Mouse (Mus musculus) urinary bladder, postnatal 14 days (tissue): ENCODE measurements around the gene Myd88.

Experiments used
- DNase-seq: peaks from one replicate; pipeline ENCODE4 v3.0.0; 2021; ENCODE audit warnings: low spot score

Gene Myd88

DNA sequence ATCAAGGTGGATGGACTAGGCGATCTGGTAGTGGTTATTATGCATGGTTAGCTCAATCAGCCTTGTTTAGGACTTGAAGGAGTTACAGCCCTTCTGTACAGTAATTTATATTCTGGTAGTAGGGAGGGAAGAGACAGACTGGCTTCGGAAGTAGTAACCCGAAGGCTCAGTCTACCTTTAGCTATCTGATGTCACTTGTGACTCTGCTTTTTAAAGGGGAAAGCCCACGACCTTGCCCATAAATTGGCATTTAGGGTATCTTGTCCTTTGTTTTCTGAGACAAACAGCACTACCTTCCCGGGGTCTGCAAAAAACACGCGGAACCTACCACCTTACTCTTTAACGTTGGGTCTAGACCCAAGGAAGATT, 1.0 kb downstream of the Myd88 start:
- DNase-seq, result no peak

DNA sequence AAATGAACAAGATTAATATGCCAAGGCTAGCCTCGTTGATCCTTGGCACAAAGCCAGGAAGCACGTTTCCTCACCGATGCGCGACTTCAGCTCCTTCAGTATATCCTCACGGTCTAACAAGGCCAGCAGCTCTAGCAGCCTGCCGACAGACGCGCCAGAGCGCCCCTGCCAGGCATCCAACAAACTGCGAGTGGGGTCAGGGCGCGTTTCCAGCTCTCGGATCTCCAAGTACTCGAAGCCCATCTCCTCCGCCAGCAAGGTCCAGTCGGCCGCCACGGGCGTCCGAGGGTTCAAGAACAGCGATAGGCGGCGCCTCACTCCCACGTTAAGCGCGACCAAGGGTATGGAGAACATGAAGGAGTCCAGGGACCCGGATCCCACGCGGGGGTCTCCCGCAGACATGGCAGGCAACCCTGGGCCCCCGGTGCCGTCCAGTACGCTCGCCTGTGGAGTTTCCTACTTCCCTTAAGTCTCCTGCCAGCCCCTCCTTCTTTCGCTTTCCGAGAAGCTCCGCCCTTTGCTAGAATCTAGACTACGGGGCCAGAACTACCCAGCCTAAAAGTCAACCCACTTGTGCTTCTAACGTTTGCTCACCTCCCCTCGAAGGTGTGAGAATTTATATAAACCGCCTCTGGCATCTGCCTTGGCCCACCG, 1.5 kb downstream of the Myd88 start, which contains the start of gene Acaa1a:
Acaa1a (plus strand) TSS at position 119 of the 654 bp plus-strand sequence.
- DNase-seq, result peak; percentile 80

DNA sequence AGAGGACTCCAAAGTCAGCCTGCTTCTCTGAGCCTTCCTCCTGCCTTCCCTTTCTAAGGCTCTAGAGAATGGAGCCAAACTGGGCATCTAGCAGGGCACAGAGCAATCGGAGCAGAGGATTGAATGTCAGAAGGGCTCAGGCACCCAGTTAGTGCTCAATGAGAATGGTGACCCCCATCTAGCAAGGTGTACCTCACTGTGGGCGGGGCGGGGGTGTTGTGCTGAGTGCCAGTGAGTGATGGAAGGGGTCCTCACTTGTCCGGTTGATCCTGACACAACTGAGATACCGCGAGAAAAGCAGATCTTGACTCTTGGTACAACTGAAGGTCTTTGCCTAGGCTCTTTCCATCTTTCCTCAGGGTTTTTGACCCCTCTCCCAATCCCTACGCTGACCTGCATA, 2.1 kb downstream of the Myd88 start:
- DNase-seq, result no peak

DNA sequence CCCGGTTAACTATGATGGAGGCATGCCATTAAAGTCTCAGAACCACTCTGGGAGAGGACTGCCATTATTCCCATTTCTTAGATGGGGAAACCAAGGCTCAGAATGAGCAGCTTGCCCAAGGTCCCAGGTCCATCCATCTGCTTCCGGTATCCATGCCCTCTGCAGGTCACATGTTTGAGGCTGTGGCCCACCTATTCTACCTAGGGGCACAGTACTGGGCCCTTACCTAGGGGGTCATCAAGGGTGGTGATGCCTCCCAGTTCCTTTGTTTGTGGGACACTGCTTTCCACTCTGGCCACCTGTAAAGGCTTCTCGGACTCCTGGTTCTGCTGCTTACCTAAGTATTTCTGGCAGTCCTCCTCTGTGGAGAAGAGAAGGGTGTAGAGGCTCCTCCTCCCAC, 2.9 kb downstream of the Myd88 start:
- DNase-seq, result no peak

DNA sequence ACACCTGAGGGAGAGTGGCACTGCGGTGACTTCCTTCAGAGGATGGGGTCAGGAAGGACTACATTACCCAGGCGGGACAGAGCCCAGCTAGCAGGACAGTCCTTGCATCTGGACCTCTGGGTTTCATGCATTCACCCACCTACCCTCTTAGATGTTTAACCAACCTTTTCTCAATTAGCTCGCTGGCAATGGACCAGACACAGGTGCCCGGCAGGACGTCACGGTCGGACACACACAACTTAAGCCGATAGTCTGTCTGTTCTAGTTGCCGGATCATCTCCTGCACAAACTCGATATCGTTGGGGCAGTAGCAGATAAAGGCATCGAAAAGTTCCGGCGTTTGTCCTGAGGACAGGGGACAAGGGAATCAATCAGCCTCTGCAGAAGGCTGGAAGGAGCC, 3.4 kb downstream of the Myd88 start:
- no peak for DNase-seq

DNA sequence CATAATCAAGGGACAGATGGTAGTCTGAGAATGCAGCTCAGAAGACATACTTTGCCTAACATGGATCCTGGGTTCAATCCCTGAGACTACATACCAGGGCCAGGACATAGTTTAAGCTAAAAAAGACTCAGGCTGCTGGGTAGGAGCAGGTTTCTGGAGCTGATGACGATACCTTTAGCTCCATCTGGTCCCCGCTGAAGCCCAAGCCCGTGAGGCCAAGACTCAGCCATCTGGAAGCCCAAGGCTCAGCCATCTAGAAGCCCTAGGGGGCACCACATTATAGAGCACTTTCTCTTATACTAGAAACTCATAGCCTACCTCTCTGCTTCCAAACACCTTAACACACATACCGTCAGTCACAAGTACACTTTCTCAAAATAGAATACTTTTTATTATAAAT, 5.6 kb downstream of the Myd88 start:
- no peak for DNase-seq

DNA sequence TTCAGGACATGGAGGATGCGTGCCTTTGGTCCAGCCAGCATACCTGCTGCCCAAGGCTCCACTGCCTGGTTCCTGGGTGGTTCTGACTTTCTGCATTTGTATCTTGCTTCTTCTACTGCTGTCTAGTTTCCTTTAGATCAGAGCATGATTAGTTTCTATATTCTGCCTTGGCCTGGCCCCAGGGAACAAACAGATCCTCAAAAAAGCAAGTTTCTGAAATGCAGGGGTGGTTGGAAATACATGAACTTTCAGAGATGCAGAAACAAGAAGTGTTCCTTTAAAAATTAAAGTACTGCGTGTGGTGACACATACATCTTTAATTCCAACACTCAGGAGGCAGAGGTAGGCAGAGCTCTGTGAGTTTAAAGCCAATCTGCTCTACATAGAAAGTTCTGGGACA, 6.4 kb downstream of the Myd88 start:
- DNase-seq, result no peak

DNA sequence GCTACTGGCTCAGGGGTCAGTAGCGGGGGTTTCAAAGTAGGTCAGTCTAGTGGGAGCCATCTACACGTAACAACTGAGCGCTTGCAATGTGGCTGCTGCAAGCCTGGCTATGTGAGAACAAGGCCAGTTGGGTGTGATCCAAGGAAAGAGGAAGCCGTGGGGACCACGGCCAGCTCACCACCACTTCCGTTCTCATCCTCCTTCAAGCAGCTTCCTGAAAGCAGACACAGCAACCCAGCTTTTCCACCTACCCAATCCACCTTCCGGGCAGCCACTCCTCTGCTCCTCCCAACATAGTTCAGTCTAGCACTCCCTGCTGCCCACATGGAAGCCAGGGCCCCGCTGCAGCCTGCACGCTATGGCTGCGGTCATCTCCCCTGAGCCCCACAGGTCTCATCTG, 6.9 kb downstream of the Myd88 start:
- peak; percentile 43 for DNase-seq

DNA sequence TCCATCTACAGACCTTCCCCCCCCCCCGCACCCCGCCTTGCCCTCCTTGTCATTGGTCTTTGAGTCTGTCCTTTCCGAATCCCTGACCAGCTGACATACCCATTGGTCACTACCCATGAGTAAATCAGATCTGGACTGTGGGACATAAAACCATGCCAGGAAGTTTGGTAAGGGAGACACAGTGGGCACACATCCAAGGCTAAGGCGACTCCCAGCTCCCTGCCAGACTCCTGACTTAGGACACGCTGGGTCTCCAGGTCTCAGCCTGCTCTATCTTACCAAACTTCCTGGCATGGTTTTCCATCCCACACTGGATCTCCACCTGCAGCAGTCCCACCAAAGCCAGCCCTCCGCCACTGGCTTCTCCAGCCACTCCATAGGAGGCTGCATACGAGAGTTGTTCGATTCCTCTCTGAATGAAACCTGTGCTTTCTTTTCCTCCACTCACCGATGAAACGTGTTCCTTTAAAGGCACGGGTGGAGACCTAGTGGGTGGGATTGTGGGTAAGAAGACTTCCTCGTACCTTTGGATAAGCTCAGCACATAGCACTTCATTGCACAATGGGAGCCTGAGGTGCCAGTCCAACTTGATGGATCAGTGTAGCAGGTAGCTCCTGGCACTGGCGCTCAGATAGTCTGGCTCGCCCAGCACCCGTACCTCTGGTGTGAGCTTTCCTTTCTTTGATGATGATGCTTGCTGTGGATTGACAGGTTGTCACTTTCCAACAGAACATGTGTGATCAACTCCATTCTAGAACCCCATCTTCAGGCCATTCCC, 10.8 kb downstream of the Myd88 start:
- peak; percentile 52 for DNase-seq

DNA sequence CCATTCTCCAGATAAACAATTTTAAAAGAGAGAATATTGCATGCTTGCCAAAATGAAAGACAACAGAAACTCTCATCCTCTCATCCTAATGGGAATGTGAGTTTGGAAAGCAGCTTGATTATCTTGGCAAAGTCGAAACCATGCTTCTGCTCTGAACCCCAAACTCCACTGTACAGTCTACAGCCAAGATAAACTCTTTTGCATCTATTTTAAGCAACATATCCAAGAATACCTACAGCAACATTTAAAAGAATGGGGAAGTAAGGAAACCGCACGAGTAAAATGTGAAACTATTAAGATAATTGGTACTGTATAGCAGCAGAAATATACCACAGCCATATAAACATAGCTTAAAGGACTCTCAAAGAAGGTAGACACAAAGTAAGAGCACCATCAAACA, 12.7 kb downstream of the Myd88 start:
- DNase-seq, result no peak

DNA sequence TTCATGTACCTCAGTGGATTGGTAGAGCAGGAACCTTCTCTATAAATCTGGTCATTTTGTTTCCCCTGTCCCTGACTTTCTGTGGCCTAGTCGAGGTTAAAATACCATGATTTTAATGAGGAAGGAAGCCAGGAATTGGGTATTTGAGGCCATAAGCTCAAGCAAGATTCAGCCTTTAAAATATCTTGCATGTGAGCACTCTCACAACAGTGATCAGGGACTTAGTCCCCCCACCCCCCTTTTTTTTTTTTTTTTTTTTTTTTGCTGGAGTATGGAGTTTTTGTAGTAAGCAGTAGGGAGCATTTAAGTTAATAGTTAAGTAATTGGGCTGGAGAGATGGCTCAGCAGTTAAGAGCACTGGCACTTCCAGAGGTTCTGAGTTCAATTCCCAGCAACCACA, 17.1 kb downstream of the Myd88 start:
- no peak for DNase-seq

DNA sequence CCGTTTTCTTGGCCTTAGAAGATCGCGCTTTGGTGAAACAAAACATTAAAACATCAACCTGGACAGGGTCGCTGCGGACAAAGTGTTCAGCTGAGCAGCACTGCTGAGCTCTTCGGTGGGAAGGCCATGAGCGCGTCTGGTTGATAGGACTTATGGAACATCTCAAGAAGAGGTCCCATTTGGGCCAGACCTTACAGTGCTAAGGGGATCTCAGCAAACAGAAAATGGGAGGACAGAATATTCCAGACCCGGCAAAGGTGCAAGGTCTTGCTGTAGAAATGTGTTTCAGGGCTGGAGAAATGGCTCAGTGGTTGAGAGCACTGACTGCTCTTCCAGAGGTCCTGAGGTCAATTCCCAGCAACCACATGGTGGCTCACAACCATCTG, 18.0 kb downstream of the Myd88 start:
- no peak for DNase-seq

DNA sequence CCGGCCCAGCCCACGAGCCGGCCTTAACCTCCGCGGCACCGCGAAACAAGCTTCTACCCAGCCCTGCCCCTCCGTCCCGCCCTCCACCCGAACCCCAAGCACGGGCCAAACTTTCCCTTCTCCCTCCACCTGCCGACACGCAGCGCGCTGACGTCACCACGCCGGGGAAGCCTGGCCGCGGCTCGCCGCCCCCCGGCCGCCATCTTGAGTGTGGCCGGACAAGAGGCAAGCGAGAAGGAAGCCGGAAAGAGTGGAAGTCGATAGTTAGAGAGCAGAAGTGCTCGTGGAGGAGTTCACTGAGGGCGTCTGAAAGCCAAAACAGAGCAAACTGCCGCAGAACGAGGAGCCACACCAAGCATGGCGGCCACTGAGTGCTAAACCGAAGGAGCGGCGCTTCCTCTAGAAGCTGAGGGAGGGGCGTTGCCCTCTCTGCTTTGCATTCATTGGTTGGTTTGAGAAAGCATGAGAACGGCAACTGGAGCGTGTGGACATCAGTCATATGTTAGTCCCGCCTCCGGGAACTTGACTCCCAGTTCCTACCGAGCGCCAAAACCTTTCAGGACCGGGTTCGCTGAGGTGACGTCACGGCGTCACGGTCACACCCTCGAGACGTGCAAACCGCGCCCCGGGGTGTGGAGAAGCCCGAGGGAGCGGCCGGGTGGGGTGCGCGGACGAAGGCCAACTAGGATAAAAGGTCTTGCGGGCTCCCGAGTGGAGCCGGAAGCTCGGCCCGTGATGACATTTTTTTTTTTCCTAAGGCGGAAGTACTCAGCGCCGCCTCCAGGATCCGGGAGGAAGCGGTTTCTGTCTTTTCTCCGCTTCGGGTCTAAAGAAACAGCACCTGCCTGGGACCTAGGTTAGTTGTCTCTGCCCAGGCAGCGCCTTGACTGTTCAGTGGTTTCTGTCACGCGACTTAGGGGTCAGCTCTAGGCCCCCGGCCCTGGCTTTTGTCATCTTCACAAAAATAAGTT, 18.6 kb downstream of the Myd88 start, which contains the start of gene Oxsr1:
Oxsr1 (minus strand) TSS at position 139 of the 971 bp plus-strand sequence.
- peak; percentile 99 for DNase-seq

DNA sequence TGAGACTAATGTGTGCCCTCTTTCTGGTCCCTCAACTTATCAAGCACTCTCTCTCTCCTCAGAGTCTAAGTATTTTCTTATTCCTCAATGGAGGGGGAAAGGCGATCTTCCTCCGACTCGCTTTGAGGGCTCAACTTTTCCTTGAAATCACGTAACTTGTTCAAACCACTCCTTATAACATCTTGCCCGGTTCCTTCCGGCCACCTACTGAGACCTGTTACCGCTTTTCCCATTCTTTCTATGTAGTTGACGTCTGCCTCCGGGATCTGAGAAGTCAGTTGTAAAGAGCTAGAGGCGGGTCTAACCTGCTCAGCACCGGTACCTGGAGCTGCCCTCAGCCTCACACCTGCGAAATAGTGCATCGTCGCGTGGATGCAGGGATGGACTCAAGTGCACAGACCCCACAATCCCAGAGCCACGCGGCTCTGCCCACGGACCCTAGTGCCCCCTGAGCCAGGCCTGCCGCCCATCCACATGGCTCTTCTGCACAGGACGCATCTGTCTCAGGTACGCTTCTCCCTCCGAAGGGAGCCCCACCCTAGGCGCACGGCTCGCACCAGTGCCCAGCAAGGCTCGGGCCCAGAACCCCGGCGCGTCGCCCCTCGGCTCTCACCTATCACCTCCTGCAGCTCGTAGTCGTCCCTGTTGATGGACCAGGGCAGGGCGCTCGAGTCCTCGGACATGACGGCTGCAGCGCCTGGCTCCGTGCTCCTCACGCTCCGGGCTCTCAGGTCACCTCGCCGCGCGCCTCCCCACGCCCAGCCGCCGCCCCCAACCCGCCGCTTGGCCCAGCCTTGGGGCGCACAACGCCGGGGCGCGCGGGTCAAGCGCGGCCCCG, 19.6 kb downstream of the Myd88 start:
- no peak for DNase-seq

DNA sequence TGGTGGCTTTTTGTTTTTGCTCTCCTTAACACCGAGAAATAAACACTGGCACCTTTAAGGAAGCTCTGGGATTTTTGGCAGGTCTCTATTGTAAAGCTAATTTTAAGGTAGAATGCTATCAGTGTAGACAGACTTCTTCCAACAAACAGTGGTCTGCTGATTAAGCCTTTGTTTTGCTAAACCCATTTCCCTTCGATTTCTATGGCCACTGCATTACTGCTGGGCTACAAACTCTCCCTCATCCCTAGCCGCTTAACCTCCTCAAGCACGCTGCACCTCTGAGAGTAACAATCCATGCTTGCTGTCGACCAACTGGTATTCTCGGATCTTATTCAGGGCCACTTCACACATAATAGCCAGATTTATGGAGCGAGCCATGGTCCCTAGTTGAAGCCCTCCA, 20.3 kb downstream of the Myd88 start:
- DNase-seq, result no peak

DNA sequence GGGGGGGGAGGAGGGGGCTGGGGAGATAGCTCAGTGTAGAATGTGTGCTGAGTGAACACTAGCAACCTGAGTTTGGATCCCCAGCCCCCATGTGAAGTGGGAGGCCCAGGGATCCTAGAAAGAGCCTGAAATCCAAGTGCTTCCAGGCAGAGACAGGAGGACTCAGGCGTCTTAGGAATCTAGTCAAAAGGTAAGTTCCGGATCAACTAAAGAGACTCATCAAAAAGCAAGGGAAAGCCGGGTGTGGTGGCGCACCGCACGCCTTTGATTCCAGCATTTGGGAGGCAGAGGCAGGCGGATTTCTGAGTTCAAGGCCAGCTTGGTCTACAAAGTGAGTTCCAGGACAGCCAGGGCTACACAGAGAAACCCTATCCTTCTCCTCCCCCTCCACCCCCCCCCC, 20.8 kb downstream of the Myd88 start:
- no peak for DNase-seq

DNA sequence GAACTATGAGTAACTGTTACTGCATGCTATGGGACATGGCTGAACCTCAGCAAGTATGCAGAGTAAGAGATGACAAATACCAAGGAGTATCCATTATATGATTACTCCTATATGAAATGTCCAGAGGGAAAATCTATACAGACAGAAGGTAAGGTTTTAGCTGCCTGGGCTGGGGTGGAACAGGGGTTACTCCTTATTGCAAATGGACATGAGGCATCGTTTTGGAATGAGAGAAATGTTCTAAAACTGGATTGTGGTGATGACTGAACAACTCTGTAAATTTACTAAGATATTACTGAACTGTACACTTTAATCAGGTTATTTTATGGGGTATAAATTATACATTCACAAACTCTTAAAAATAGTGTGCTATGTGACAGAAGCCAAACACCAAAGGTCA, 22.3 kb downstream of the Myd88 start:
- DNase-seq, result no peak

DNA sequence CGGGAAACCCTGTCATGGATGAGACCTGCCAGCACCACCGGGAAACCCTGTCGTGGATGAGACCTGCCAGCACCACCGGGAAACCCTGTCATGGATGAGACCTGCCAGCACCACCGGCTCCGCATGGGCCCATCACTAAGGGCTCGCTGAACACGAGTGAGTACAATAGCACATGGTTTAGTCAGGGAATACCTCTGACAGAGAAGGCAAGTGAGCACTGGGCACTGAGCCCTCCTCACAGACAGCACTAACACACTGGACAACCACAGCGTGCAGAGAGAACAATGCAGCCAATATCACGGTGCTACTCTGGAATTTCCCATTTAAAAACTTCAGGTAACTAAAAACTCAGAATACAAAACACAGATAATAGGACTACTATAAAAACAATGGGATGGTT, 28.1 kb downstream of the Myd88 start:
- DNase-seq, result no peak

DNA sequence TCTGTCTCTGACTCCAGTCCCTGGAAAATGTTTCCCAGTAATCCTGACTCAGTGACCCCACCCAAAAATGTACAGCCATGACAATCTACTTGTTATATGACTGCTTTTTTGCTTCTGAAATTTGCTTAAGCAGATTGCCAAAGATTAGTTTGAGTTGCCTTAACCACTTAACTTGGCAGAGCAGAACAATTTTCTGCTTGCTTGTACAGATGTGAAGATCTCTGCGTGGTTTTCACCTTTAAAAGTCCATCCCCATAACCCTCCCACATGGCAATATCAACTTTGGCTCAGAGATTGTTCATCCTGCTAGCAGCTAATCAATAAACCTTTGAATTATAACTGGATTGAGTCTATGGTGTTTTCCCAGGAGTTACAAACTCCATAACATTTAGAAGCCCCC, 32.1 kb downstream of the Myd88 start:
- DNase-seq, result no peak

DNA sequence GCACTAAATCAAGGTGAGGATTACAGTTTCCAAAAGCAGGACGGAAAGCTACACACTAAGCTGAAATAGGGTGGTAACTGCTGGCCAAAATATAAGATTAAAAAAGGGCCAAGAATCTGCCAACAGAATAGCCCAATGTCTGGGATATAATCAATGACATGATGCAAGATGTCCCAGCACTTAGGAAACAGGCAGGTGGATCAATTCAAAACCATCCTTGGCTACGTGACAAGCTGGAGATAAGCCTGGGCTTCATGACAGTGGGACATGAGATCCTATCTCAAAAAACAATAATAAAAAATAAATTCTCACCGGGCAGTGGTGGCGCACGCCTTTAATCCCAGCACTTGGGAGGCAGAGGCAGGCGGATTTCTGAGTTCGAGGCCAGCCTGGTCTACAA, 35.3 kb downstream of the Myd88 start:
- DNase-seq, result no peak

DNA sequence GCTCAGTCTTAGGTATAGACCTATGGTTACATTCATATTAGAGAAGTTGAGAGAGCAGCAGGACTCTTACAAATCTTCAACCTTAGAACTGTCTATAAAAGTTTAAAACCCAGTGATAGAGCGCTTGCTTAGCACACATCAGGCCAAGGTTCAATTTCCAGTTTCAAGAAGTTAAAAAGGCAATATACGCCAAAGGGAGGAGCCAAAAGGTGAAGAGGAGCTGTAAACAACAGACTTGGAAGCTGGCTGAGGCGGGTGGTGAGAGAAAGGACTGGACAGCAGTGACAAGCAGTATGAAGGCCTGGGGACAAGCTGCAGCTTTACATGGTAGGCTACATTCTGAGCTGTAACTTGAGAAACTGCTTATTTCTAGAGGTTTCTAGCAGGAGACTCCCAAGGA, 42.6 kb downstream of the Myd88 start:
- DNase-seq, result no peak

DNA sequence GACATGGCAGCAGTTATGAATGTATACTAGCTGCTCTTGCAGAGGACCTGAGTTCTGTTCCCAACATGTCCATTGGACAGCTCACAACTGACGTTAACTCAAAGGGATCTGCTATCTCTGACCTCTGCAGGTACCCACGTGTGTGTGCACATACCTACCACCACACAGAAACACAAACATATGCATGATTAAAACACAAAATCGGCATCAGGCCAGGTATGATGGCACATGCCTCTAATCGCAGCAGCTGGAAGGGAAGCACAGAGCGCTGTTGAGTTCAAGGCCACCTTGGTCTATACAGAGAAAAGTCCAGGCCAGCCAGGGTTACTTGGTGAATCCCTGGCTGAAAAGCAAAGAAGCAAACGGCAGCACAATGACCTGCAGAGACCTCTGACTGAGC, 43.5 kb downstream of the Myd88 start:
- no peak for DNase-seq
